Mouse (Mus musculus): ENCODE results near the gene Bdh1.

The Bdh1 gene

GRCm38 (mm10) chr16:31500969-31501750, 79.1 kb downstream of the Bdh1 start:
- in situ Hi-C loops (cut with MseI, MboI), result no loop called here

- in situ Hi-C loops (cut with MseI, MboI), result no loop called here
Measured at GRCm38 (mm10) chr16:31501751-31502365, 79.8 kb downstream of the Bdh1 start.

GRCm38 (mm10) chr16:31506665-31507456, 84.8 kb downstream of the Bdh1 start:
- in situ Hi-C loops (cut with MseI, MboI), result no loop called here

DNA sequence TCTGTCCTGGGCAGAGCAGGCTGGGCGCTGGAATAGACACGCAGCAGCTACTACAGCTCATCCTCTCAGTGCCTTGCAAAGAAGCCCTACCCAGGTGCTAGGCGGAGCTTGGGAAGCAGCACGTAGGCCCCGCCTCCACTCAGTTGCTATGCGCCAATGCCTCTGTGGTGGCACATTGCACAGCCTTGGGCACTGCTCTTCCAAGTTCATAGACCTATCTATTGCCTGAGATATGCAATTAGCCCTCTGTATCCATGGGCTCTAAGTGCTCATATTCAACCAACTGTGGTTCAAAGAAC, 85.3 kb downstream of the Bdh1 start:
- in situ Hi-C loops (cut with MseI, MboI), result no loop called here

DNA sequence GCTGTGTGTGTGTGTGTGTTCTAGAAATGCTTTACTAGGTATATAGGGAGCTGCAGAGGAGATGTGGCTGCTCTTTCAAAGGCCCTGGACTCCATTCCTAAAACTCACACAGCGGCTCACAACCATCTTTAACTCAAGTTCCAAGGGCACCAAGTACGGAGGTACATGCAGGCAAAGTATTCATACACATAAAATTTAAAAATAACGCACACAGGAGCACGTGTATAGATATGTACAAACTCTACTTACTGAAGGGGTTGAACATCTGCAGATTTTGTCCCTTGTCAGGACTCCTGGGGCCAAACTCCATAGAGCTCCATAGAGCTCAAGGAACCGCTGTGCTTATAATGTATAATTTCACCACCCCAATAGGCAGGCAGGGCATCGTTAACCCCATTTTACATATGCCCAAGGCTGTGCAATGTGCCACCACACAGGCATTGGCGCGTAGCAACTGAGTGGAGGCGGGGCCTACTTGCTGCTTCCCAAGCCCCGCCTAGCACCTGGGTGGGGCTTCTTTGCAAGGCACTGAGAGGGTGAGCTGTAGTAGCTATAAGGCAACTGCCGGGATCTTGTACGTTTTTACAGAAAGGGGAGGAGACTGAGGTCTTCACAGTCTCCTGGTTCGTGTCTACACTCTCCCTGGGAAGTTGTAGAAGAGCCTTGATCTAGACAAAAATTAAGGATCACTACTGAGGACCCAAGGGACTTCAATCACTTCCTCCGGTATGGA, 85.9 kb downstream of the Bdh1 start:
- in situ Hi-C loops (cut with MseI, MboI), result no loop called here

Data from mouse trophoblast stem cell (cell line).